Mouse (Mus musculus) lung, postnatal 0 days (tissue): ENCODE data around the gene 2510009E07Rik.

ENCODE experiments used
- CTCF ChIP-seq: IDR thresholded peaks from 2 replicates; pipeline ENCODE4 v1.5.1; 2016; ENCODE audit warnings: antibody characterized with exemption, mild to moderate bottlenecking
- EP300 ChIP-seq: IDR thresholded peaks from 2 replicates; pipeline ENCODE4 v1.6.1; 2016; ENCODE audit warnings: antibody characterized with exemption, mild to moderate bottlenecking, control low read depth

DNA sequence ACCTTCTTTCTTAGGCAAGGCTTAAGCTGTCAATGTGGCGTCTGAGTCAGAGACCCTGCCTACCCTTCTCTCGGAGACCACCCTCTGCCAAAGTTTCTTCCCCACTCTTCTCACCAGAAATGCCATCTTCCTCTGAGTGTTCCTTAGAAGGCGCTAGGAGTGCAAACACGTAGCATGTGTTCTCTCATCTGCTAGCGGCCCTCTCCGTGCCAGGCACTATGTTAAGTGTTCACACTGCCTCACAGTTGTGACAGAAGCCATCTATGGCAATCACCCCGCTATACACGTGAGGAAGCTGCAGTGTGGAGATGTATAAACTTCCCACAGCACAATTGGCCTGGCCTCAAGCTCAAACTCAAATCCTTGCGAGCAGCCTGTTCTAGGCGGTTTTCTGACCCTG is 20.1 kb upstream of the 2510009E07Rik start:
- TF ChIP-seq CTCF (no peak), EP300 (no peak)
